Mouse (Mus musculus) left cerebral cortex, postnatal 4 days (tissue): ENCODE measurements around the gene Card11. TPM values are rescaled to one million over a fixed set of nuclear protein-coding genes. Genes with fewer than 3 reads are reported as not detected.

Source experiments
- DNase-seq: peaks from one replicate; pipeline ENCODE4 v3.0.0-alpha.2; 2022
- intact Hi-C: fragments of 180-260 bp; cut with DNase I; formaldehyde crosslinking; loops from one replicate; pipeline ENCODE4 v1.15.1; 2025
- total RNA-seq, 2 experiments: library from RNA; stranded (reverse); gene quantifications; 2 replicates each; pipeline ENCODE4 v1.2.3; 2021

Card11 gene
- total RNA-seq: under 1 TPM; 0.38 to 0.42 TPM

DNA sequence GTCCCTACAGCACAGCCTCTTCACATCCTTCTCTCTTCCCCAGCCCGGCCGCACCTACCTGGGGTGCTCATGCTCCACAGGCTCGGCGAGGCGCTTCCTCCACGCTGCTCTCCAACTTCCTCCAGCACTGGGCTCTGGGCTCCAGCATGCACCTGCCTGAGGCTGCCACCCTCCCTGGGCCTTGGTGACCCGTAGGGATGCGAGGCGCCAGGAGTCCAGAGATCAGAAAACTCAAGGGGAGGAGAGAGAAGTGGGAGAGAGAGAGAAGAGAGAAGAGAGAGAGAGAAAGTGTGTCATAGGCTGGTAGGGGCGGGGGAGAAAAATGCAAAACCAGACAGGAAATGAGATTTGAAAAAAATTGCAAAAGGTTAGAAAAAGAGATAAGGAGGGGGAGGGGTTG, at the start of gene Card11:
Card11 (minus strand) TSS at position 234 of the 400 bp plus-strand sequence.
- intact Hi-C loops: no loop called here
- DNase-seq: no peak

- peak; percentile 41 for DNase-seq
- intact Hi-C loops: no loop called here
Observed at GRCm38 (mm10) chr5:141047651-141048218, 47.4 kb upstream of the Card11 start.

DNA sequence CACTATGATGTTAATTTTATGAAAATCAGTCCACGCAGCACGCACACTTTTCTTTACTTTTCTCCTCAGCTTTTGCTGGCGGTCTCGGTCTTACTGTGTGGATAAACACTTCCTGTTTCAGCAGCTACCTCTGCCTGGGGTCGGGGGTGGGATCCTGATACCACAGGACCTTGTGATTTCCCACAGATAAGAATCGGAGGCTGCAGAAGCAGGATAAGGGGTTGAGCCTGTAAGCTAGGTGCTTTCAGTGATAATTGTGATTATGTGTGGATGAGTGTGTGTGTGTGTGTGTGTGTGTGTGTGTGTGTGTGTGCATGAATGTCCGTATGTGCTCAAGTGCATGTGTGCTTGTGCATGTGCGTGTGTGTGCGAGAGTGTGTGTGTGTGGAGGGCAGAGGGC, 44.6 kb upstream of the Card11 start:
- intact Hi-C loops: no loop called here
- DNase-seq: no peak

DNA sequence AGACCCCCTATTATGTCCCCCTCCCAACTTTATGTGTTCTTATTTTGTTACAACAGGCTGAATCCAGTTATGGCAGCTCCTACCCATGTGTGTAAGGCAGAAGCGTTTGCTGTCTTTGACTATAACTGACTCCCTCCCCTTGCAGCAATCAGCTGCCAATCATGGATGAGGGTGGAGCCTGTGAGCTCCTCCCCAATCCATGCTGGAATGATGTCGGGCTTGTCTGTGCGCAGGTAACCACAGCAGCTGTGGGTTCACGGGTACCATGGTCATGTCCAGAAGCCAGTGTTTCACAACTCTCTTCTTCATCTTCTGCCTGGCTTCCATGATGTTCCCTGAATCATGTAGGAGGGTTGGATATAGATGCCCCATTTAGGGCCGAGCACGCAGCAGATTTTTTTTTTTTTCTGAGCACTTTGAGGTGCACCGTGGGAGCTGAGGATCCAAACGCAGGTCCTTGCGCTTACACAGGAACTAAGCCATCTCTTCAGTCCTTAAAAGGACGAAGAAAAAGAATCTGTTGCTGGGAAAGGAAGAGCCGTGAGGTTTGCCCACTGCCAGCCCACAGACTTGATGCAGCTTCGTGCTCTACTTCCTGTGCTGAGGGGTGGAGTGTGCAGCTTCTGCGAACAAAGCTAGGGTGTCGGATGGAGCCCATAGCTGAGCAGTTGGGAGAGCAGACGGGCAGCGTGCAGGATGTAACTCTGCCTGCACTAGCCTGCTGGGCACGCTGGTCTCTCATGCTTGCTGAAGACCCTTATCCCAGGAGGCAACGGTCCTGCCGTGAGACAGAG, 43.5 kb upstream of the Card11 start:
- intact Hi-C loops: no loop called here
- DNase-seq: no peak

GRCm38 (mm10) chr5:141042406-141042805, 42.0 kb upstream of the Card11 start:
- no peak for DNase-seq
- intact Hi-C loops: no loop called here

- intact Hi-C loops: no loop called here
- DNase-seq: no peak
Observed at GRCm38 (mm10) chr5:141040846-141041245, 40.5 kb upstream of the Card11 start.

DNA sequence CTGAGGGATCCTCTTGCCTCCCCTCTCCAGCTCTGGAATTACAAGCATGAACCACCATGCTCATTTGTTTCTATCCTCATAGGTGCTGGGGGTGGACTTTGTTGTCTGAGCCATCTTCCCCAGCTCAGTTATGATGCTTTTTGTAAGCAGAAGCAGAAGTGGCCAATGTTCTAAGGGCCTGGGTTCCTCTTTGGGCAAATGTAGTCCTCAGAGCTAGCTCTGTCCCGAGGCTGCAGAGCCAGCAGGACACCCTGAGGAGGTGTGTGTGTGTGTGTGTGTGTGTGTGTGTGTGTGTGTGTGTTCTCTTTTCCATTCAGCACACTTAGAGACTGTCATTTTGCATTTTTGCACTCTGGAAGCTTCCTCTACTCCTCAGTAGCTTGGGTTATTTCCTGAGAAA, 38.0 kb upstream of the Card11 start:
- DNase-seq: no peak
- intact Hi-C loops: no loop called here

GRCm38 (mm10) chr5:141035346-141035745, 35.0 kb upstream of the Card11 start:
- DNase-seq: peak; percentile 28
- intact Hi-C loops: no loop called here

GRCm38 (mm10) chr5:141034301-141034700, 33.9 kb upstream of the Card11 start:
- intact Hi-C loops: no loop called here

DNA sequence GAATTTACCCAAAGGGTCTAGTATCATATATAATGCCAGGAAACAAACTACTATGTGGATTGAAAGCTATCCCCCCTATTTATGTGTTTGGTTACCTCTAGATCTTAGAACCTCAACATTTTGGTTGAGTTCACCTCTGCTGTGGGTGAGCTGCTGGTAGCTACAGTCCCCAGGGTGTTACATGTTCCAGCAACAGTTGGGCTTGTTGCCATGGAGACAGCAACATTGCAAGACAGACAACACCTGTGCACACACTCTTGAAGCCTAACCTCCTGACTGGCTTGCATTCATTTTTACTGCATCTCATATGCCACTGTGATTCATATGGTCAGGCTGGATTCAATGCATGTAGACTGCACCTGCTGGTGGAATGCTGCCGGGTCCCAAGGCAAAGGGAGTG, 32.6 kb upstream of the Card11 start:
- intact Hi-C loops: no loop called here
- DNase-seq: no peak

More at GRCm38 (mm10) chr5:141034301-141034700, 33.9 kb upstream of the Card11 start:
- DNase-seq: no peak

- no peak for DNase-seq
- intact Hi-C loops: no loop called here
Observed at GRCm38 (mm10) chr5:141029364-141029763, 29.0 kb upstream of the Card11 start.

GRCm38 (mm10) chr5:141025635-141026034, 25.3 kb upstream of the Card11 start:
- DNase-seq: no peak
- intact Hi-C loops: no loop called here

- intact Hi-C loops: no loop called here
- peak; percentile 23 for DNase-seq
Observed at GRCm38 (mm10) chr5:141024435-141024834, 24.1 kb upstream of the Card11 start.

GRCm38 (mm10) chr5:141017927-141018700, 17.7 kb upstream of the Card11 start:
- intact Hi-C loops: no loop called here
- no peak for DNase-seq

- no peak for DNase-seq
- intact Hi-C loops: no loop called here
Observed at GRCm38 (mm10) chr5:141016082-141016481, 15.7 kb upstream of the Card11 start.

GRCm38 (mm10) chr5:141014216-141014615, 13.8 kb upstream of the Card11 start:
- intact Hi-C loops: no loop called here

GRCm38 (mm10) chr5:141013465-141013864, 13.1 kb upstream of the Card11 start:
- intact Hi-C loops: no loop called here
- no peak for DNase-seq

More at GRCm38 (mm10) chr5:141014216-141014615, 13.8 kb upstream of the Card11 start:
- DNase-seq: no peak

DNA sequence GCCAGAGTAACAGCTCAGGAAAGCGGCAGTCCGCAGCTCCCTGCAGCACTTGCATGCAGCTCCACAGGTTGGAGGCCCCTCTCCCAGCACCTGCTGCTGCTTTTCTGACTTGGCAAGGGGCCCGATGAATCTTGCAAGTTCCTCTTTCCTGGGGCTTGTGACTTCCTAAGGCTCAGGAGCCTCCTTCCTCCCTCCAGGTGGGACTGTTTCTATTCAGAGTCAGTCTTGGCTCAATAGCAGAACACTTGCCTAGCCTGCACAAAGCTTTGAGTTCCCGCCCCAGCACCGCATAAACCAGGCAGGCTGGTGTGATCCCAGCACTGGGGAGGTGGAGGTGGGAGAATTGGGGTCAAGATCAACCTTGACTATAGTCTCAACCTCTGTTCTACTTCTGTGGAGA, 5.1 kb upstream of the Card11 start:
- peak; percentile 8 for DNase-seq
- intact Hi-C loops: no loop called here

DNA sequence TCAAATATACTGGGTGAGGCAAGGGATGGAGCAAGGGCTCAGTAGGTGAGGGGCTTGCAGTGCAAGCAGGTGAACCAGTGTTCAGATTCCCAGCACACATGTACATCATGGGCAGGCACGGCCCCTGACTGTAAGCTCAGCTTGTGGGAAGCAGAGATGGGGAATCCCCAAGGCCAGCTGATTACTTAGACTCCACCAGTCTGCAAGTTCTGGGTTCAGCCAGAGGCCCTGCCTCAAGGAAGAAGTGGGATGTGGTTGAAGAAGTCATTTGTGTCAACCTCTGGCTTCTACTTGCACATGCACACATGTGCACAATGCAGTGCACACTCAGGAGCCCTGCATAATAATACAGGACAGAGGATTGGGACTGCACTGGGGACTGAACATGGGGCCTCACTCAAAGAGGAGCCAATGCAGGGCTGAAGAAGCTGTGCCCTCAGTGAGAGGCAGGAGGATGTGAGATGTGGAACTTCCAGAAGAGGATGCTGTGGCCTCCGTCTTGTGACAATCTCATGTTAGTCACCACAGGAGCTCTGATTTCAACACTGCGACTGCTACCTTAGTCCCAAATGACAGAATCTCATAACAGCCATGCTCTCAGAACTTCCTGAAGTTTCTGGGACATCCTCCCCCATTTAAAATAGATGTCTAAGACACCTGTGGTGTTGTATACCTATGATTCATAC, 3.8 kb upstream of the Card11 start:
- DNase-seq: no peak
- intact Hi-C loops: no loop called here

DNA sequence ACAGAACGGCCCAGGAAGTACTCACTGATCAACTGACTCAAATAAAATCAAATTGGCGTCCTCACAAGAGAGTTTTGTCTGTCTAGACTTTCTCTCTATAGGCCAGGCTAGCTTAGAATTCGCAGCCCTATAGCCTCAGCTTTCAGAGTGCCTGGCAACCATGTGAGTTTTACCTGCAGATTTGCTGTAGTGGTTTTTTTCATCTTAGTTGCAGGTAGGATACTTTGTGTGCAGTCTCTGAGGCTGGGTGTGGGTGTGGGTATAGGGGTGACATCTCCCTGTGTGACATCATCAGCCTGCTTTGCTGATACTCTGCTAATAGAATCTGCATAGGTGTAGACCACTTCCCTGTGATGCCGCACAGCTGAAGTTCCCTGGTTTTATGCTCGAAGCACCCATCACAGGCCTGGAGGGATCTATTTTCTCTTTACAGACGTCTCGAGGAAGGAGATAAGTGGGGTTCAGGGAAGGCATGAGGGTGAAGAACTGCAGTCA, 1.2 kb downstream of the Card11 start:
- intact Hi-C loops: no loop called here
- DNase-seq: no peak

DNA sequence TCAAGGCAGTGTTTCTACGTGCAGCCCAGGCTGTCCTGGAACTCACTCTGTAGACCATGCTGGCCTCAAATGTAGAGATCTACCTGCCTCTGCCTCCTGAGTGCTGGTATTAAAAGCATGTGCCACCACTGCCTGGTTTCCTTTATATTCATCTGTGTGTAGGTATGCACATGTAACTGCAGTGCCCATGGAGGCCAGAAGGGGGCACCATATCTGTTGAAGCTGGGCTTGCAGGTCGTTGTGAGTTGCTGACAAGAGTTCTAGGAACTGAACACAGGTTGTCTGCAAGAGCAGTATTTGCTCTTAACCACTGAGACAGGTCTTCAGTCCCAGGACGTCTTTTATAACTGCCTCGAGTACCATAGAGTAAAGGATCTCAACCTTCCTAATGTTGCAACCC, 2.6 kb downstream of the Card11 start:
- intact Hi-C loops: no loop called here
- DNase-seq: peak; percentile 16
